In genomic region chr17:84119221-84120017, GRCm38 (mm10) we compare ENCODE assay signal across 9 mouse cellular contexts.
A peak's percentile ranks its signal among the peaks of the same experiment; 100 is the strongest.
DNase-seq lines count a peak whose midpoint lies in the region; ATAC-seq and TF ChIP-seq lines count a peak whose summit lies in the region.
"Had no signal": no experiment of that assay in that cellular context is flagged by ENCODE, and none has a peak within 500 bp of the region (broad histone marks: within the 10 kb centered on the region; RNA-seq: fewer than 3 reads in every experiment).

No protein-coding gene starts in this region.

- no peaks in the 10 kb centered on the region for H3K9me3 ChIP-seq in lung, postnatal 0 days (ENCODE audit: low read length)
- no peaks in the 10 kb centered on the region for H3K9me3 ChIP-seq in stomach, embryonic 16.5 days (replicated peaks; ENCODE audit: control insufficient read depth, low read length)
- no peaks in the 10 kb centered on the region for H3K9me3 ChIP-seq in forebrain, embryonic 16.5 days (ENCODE audit: control insufficient read depth, low read length)
- H3K9me3 ChIP-seq in forebrain, embryonic 14.5 days (replicated peaks; ENCODE audit: control insufficient read depth, low read length): no peaks in the 10 kb centered on the region

- TF ChIP-seq EP300 in lung, postnatal 0 days (IDR thresholded peaks at IDR 0.05): peak; percentile 56; the same call in 1 of the 2 replicates

- peaks cover 88% of the 10 kb centered on the region for H3K4me1 ChIP-seq in bone marrow macrophage, adult 2 months (ENCODE audit: control insufficient read depth, insufficient read depth, low read length)
- peaks cover 6% of the 10 kb centered on the region; the same call in 1 of the 2 replicates for H3K4me1 ChIP-seq in lung, postnatal 0 days (ENCODE audit: insufficient read depth, low read depth, low read length)
- peaks cover 9% of the 10 kb centered on the region; the same call in 1 of the 2 replicates for H3K4me1 ChIP-seq in stomach, embryonic 16.5 days (ENCODE audit: control insufficient read depth, insufficient read depth, low read length)
- H3K4me1 ChIP-seq in forebrain, embryonic 16.5 days (replicated peaks; ENCODE audit: control insufficient read depth, insufficient read depth, low read length): peaks cover 7% of the 10 kb centered on the region
- H3K4me1 ChIP-seq in forebrain, embryonic 14.5 days (ENCODE audit: control insufficient read depth, insufficient read depth, low read length): no peaks in the 10 kb centered on the region

- peak; percentile 96 for DNase-seq in heart, adult 11 months
- no peak for DNase-seq in heart, adult 8-10 months (ENCODE audit: low spot score)
- DNase-seq in lung, postnatal 0 days (ENCODE audit: low spot score): no peak
- DNase-seq in cerebellum, adult 11 months: no peak
- DNase-seq in forebrain, embryonic 14.5 days (ENCODE audit: low spot score): no peak
- DNase-seq: cerebellum, postnatal 25 days had no signal

- H3K27me3 ChIP-seq in lung, postnatal 0 days (replicated peaks; ENCODE audit: insufficient read depth, low read length): no peaks in the 10 kb centered on the region
- no peaks in the 10 kb centered on the region for H3K27me3 ChIP-seq in stomach, embryonic 16.5 days (ENCODE audit: control insufficient read depth, insufficient read depth, low read length)
- no peaks in the 10 kb centered on the region for H3K27me3 ChIP-seq in forebrain, embryonic 16.5 days (replicated peaks; ENCODE audit: control insufficient read depth, insufficient read depth, low read length)
- H3K27me3 ChIP-seq in forebrain, embryonic 14.5 days (replicated peaks; ENCODE audit: control insufficient read depth, insufficient read depth, low read length): no peaks in the 10 kb centered on the region

- 83% methylated on average over 16 of the region's 16 CpGs for WGBS in lung, postnatal 0 days
- 89% methylated on average over 16 of the region's 16 CpGs for WGBS in stomach, embryonic 16.5 days
- WGBS in forebrain, embryonic 16.5 days: 90% methylated on average over 16 of the region's 16 CpGs
- WGBS in forebrain, embryonic 14.5 days: 91% methylated on average over 16 of the region's 16 CpGs

- TF ChIP-seq CTCF in bone marrow macrophage, adult 2 months (IDR thresholded peaks at IDR 0.05; ENCODE audit: low read depth, low read length): no peak
- no peak for TF ChIP-seq CTCF in lung, postnatal 0 days (IDR thresholded peaks at IDR 0.05)

- peak; percentile 41 for ATAC-seq in lung, postnatal 0 days
- peak; percentile 53 for ATAC-seq in stomach, embryonic 16.5 days (ENCODE audit: insufficient read depth, low FRiP score)
- no peak for ATAC-seq in forebrain, embryonic 16.5 days
- ATAC-seq in forebrain, embryonic 14.5 days: no peak

- H3K36me3 ChIP-seq in lung, postnatal 0 days (ENCODE audit: insufficient read depth, low read length): no peaks in the 10 kb centered on the region
- H3K36me3 ChIP-seq in stomach, embryonic 16.5 days (ENCODE audit: control insufficient read depth, insufficient read depth, low read length): no peaks in the 10 kb centered on the region
- H3K36me3 ChIP-seq in forebrain, embryonic 16.5 days (ENCODE audit: control insufficient read depth, insufficient read depth): no peaks in the 10 kb centered on the region
- no peaks in the 10 kb centered on the region for H3K36me3 ChIP-seq in forebrain, embryonic 14.5 days (ENCODE audit: control insufficient read depth, insufficient read depth, low read length)

- H3K4me3 ChIP-seq in bone marrow macrophage, adult 2 months (ENCODE audit: insufficient read depth, low read length): peak overlapping the region; percentile 12
- no peak overlapping the region for H3K4me3 ChIP-seq in lung, postnatal 0 days (ENCODE audit: low read depth, low read length)
- no peak overlapping the region for H3K4me3 ChIP-seq in stomach, embryonic 16.5 days (replicated peaks; ENCODE audit: low read length)
- H3K4me3 ChIP-seq in forebrain, embryonic 16.5 days (replicated peaks; ENCODE audit: low read length): no peak overlapping the region
- no peak overlapping the region for H3K4me3 ChIP-seq in forebrain, embryonic 14.5 days (ENCODE audit: low read depth, low read length)

- TF ChIP-seq POLR2A in bone marrow macrophage, adult 2 months (IDR thresholded peaks at IDR 0.05; ENCODE audit: borderline replicate concordance, low read depth, low read length): no peak

- no peak overlapping the region for H3K4me2 ChIP-seq in lung, postnatal 0 days (replicated peaks; ENCODE audit: low read depth, low read length)
- no peak overlapping the region for H3K4me2 ChIP-seq in stomach, embryonic 16.5 days (ENCODE audit: low read depth, low read length)
- no peak overlapping the region for H3K4me2 ChIP-seq in forebrain, embryonic 16.5 days (ENCODE audit: low read length)
- H3K4me2 ChIP-seq in forebrain, embryonic 14.5 days (ENCODE audit: low read length): no peak overlapping the region

- no peak overlapping the region for H3K9ac ChIP-seq in lung, postnatal 0 days (replicated peaks; ENCODE audit: low read depth)
- H3K9ac ChIP-seq in stomach, embryonic 16.5 days (ENCODE audit: low read length): no peak overlapping the region; the same call in 1 of the 2 replicates
- H3K9ac ChIP-seq in forebrain, embryonic 16.5 days (replicated peaks; ENCODE audit: low read depth, low read length): no peak overlapping the region
- no peak overlapping the region for H3K9ac ChIP-seq in forebrain, embryonic 14.5 days (ENCODE audit: low read length)

- H3K27ac ChIP-seq in bone marrow macrophage, adult 2 months (ENCODE audit: insufficient read depth, low read depth, low read length): peak overlapping the region; percentile 98
- peak overlapping the region; percentile 59; the same call in 1 of the 2 replicates for H3K27ac ChIP-seq in lung, postnatal 0 days (ENCODE audit: low read length)
- H3K27ac ChIP-seq in stomach, embryonic 16.5 days (ENCODE audit: low read length): peak overlapping the region; percentile 39
- no peak overlapping the region for H3K27ac ChIP-seq in forebrain, embryonic 16.5 days (ENCODE audit: low read length)
- no peak overlapping the region for H3K27ac ChIP-seq in forebrain, embryonic 14.5 days (ENCODE audit: low read depth, low read length)

Comparison
In these comparisons a context has a peak if more than half of its experiments do, and no peak if none do; other contexts are left out.
1. H3K27ac ChIP-seq: peak in bone marrow macrophage, adult 2 months (single experiment), lung, postnatal 0 days (single experiment) and stomach, embryonic 16.5 days (single experiment); none in forebrain, embryonic 16.5 days (single experiment) and forebrain, embryonic 14.5 days (single experiment).
2. ATAC-seq: peak in lung, postnatal 0 days (single experiment) and stomach, embryonic 16.5 days (single experiment); none in forebrain, embryonic 16.5 days (single experiment) and forebrain, embryonic 14.5 days (single experiment).